Mouse (Mus musculus) fat pad, adult 2 months (tissue): ENCODE measurements around the gene Hes1.

ENCODE experiments used
- DNase-seq: peaks from one replicate; pipeline ENCODE4 v3.0.0-alpha.2; 2011; ENCODE audit warnings: low read depth, low spot score; ENCODE audit errors: extremely low read depth

Gene Hes1

GRCm38 (mm10) chr16:30063984-30064453 is at the start of gene Hes1:
Gene Hes1 (plus strand): TSS chr16:30064384.
- DNase-seq = no peak

GRCm38 (mm10) chr16:30016064-30016463 is 48.1 kb upstream of the Hes1 start:
- no peak for DNase-seq

GRCm38 (mm10) chr16:30020124-30020523 is 44.1 kb upstream of the Hes1 start:
- DNase-seq = no peak

GRCm38 (mm10) chr16:30022352-30022751 is 41.8 kb upstream of the Hes1 start:
- DNase-seq = no peak

- no peak for DNase-seq
Measured at GRCm38 (mm10) chr16:30022890-30023797, 41.0 kb upstream of the Hes1 start.

- DNase-seq = peak; percentile 99
Measured at GRCm38 (mm10) chr16:30024681-30025262, 39.4 kb upstream of the Hes1 start.

- no peak for DNase-seq
Measured at GRCm38 (mm10) chr16:30028184-30028583, 36.0 kb upstream of the Hes1 start.

- DNase-seq = no peak
Measured at GRCm38 (mm10) chr16:30029264-30030003, 34.8 kb upstream of the Hes1 start.

- no peak for DNase-seq
Measured at GRCm38 (mm10) chr16:30032326-30032904, 31.8 kb upstream of the Hes1 start.

GRCm38 (mm10) chr16:30033390-30033789 is 30.8 kb upstream of the Hes1 start:
- no peak for DNase-seq

- DNase-seq = no peak
Measured at GRCm38 (mm10) chr16:30034001-30034400, 30.2 kb upstream of the Hes1 start.

- no peak for DNase-seq
Measured at GRCm38 (mm10) chr16:30034521-30034920, 29.7 kb upstream of the Hes1 start.

- DNase-seq = no peak
Measured at GRCm38 (mm10) chr16:30034979-30035440, 29.2 kb upstream of the Hes1 start.

GRCm38 (mm10) chr16:30036104-30036503 is 28.1 kb upstream of the Hes1 start:
- DNase-seq = no peak

- no peak for DNase-seq
Measured at GRCm38 (mm10) chr16:30038663-30039593, 25.3 kb upstream of the Hes1 start.

- no peak for DNase-seq
Measured at GRCm38 (mm10) chr16:30039841-30040240, 24.3 kb upstream of the Hes1 start.

GRCm38 (mm10) chr16:30042859-30043258 is 21.3 kb upstream of the Hes1 start:
- no peak for DNase-seq

GRCm38 (mm10) chr16:30045615-30046014 is 18.6 kb upstream of the Hes1 start:
- DNase-seq = no peak

GRCm38 (mm10) chr16:30047010-30047409 is 17.2 kb upstream of the Hes1 start:
- no peak for DNase-seq

GRCm38 (mm10) chr16:30047421-30047831 is 16.8 kb upstream of the Hes1 start:
- DNase-seq = no peak
